Mouse (Mus musculus) lung, embryonic 15.5 days (tissue): Measurements from ENCODE around the gene Gria2. TPM values are rescaled to one million over a fixed set of nuclear protein-coding genes. Genes with fewer than 3 reads are reported as not detected.

Source experiments
- ATAC-seq: fragments of 200-750 bp; cut with Nextera tagmentation; 2 replicates; pipeline ENCODE4 v1.8.0; 2017; ENCODE audit warnings: moderate number of reproducible peaks, borderline replicate concordance; ENCODE audit not compliant: low FRiP score, low TSS enrichment; ENCODE audit errors: extremely low read depth
- H3K27ac ChIP-seq: fragments of 300-500 bp; sonication (generic); 2 replicates; pipeline ENCODE4 v1.5.1; 2015; ENCODE audit warnings: moderate library complexity, mild to moderate bottlenecking, inconsistent platforms
- H3K27me3 ChIP-seq: fragments of 300-500 bp; sonication (generic); 2 replicates; pipeline ENCODE4 v1.6.1; 2015; ENCODE audit warnings: inconsistent platforms
- H3K36me3 ChIP-seq: fragments of 300-500 bp; sonication (generic); 2 replicates; pipeline ENCODE4 v1.6.1; 2015; ENCODE audit warnings: inconsistent platforms
- H3K4me1 ChIP-seq: fragments of 300-500 bp; sonication (generic); 2 replicates; pipeline ENCODE4 v1.6.1; 2015; ENCODE audit warnings: inconsistent platforms
- H3K4me2 ChIP-seq: fragments of 300-500 bp; sonication (generic); 2 replicates; pipeline ENCODE4 v1.6.1; 2015; ENCODE audit warnings: inconsistent platforms, mild to moderate bottlenecking, moderate library complexity
- H3K4me3 ChIP-seq: fragments of 300-500 bp; sonication (generic); 2 replicates; pipeline ENCODE4 v1.5.1; 2015; ENCODE audit warnings: mild to moderate bottlenecking, inconsistent platforms
- H3K9ac ChIP-seq: fragments of 300-500 bp; sonication (generic); 2 replicates; pipeline ENCODE4 v1.6.1; 2015; ENCODE audit warnings: inconsistent platforms
- H3K9me3 ChIP-seq: fragments of 300-500 bp; sonication (generic); 2 replicates; pipeline ENCODE4 v1.6.1; 2016; ENCODE audit warnings: inconsistent platforms
- WGBS: fragments of 180-500 bp; shearing (Covaris S2); methylation state at CpG from one replicate; pipeline ENCODE4 v1.1.7; 2015; 5-methylcytosine and 5-hydroxymethylcytosine counted together
- polyA plus RNA-seq: library from polyadenylated mRNA; unstranded; fragments of >200 nt; fragmentation: Nextera tagmentation; extraction: Ambion mirVana; gene quantifications from 2 replicates; pipeline ENCODE4 v1.2.1, GENCODE M21; 2015

Gria2 gene
- polyA plus RNA-seq = 0.38 and 0.46 TPM in 2 replicates

- H3K4me2 ChIP-seq = peak within 1 kb of the TSS; percentile 76
- H3K4me1 ChIP-seq = peaks cover 11% of the 10 kb centered on the region
- ATAC-seq = peak; percentile 90
- no peak within 1 kb of the TSS for H3K27ac ChIP-seq
- H3K4me3 ChIP-seq = peak within 1 kb of the TSS; percentile 33
- no peak within 1 kb of the TSS for H3K9ac ChIP-seq
- H3K36me3 ChIP-seq = no peaks in the 10 kb centered on the region
- WGBS = 0% methylated on average over 34 of the region's 35 CpGs
- H3K9me3 ChIP-seq = no peaks in the 10 kb centered on the region
- H3K27me3 ChIP-seq = peaks cover 28% of the 10 kb centered on the region
These were observed at the start of gene Gria2 for GRCm38 (mm10) chr3:80802596-80803081. Gria2 (minus strand) TSS chr3:80802835.

- H3K9ac ChIP-seq = no peak overlapping the region
- no peak for ATAC-seq
- WGBS = 80% methylated on average over 10 of the region's 10 CpGs
- H3K4me2 ChIP-seq = no peak overlapping the region
- H3K27ac ChIP-seq = no peak overlapping the region
- H3K4me3 ChIP-seq = no peak overlapping the region
- no peaks in the 10 kb centered on the region for H3K36me3 ChIP-seq
- no peaks in the 10 kb centered on the region for H3K27me3 ChIP-seq
- no peaks in the 10 kb centered on the region for H3K4me1 ChIP-seq
- no peaks in the 10 kb centered on the region for H3K9me3 ChIP-seq
These were observed 48.3 kb upstream of the Gria2 start for GRCm38 (mm10) chr3:80850947-80851346.

GRCm38 (mm10) chr3:80845634-80846033 lies 43.0 kb upstream of the Gria2 start:
- H3K9ac ChIP-seq = no peak overlapping the region
- H3K4me2 ChIP-seq = no peak overlapping the region
- no peaks in the 10 kb centered on the region for H3K4me1 ChIP-seq
- H3K9me3 ChIP-seq = no peaks in the 10 kb centered on the region
- 63% methylated on average over 2 of the region's 2 CpGs for WGBS
- no peak overlapping the region for H3K4me3 ChIP-seq
- no peaks in the 10 kb centered on the region for H3K36me3 ChIP-seq
- no peak overlapping the region for H3K27ac ChIP-seq
- no peak for ATAC-seq
- H3K27me3 ChIP-seq = no peaks in the 10 kb centered on the region

- Histone ChIP-seq H3K9me3 (no peaks in the 10 kb centered on the region), H3K36me3 (no peaks in the 10 kb centered on the region), H3K4me3 (no peak overlapping the region), H3K4me2 (no peak overlapping the region), H3K4me1 (no peaks in the 10 kb centered on the region), H3K27me3 (no peaks in the 10 kb centered on the region), H3K27ac (no peak overlapping the region), H3K9ac (no peak overlapping the region)
- 69% methylated on average over 5 of the region's 5 CpGs for WGBS
- ATAC-seq = no peak
These were observed 37.2 kb upstream of the Gria2 start for GRCm38 (mm10) chr3:80839845-80840244.

GRCm38 (mm10) chr3:80837583-80837982 lies 34.9 kb upstream of the Gria2 start:
- 40% methylated on average over 3 of the region's 3 CpGs for WGBS
- peak; percentile 67; the same call in 1 of the 2 replicates for ATAC-seq
- no peaks in the 10 kb centered on the region for H3K4me1 ChIP-seq
- no peaks in the 10 kb centered on the region for H3K27me3 ChIP-seq
- H3K36me3 ChIP-seq = no peaks in the 10 kb centered on the region
- H3K9me3 ChIP-seq = no peaks in the 10 kb centered on the region
- H3K27ac ChIP-seq = no peak overlapping the region
- H3K9ac ChIP-seq = no peak overlapping the region
- no peak overlapping the region for H3K4me3 ChIP-seq
- H3K4me2 ChIP-seq = no peak overlapping the region

GRCm38 (mm10) chr3:80823975-80824374 lies 21.3 kb upstream of the Gria2 start:
- 81% methylated on average over 1 of the region's 1 CpGs for WGBS
- Histone ChIP-seq H3K36me3 (no peaks in the 10 kb centered on the region), H3K4me3 (no peak overlapping the region), H3K9me3 (no peaks in the 10 kb centered on the region), H3K27ac (no peak overlapping the region), H3K4me1 (no peaks in the 10 kb centered on the region), H3K4me2 (no peak overlapping the region), H3K9ac (no peak overlapping the region), H3K27me3 (no peaks in the 10 kb centered on the region)
- no peak for ATAC-seq

- no peak overlapping the region for H3K4me2 ChIP-seq
- no peaks in the 10 kb centered on the region for H3K27me3 ChIP-seq
- H3K36me3 ChIP-seq = no peaks in the 10 kb centered on the region
- no peak overlapping the region for H3K4me3 ChIP-seq
- H3K9me3 ChIP-seq = no peaks in the 10 kb centered on the region
- H3K9ac ChIP-seq = no peak overlapping the region
- 79% methylated on average over 1 of the region's 1 CpGs for WGBS
- no peaks in the 10 kb centered on the region for H3K4me1 ChIP-seq
- H3K27ac ChIP-seq = no peak overlapping the region
- no peak for ATAC-seq
These were observed 16.0 kb upstream of the Gria2 start for GRCm38 (mm10) chr3:80818619-80819018.

GRCm38 (mm10) chr3:80813734-80814133 lies 11.1 kb upstream of the Gria2 start:
- H3K4me2 ChIP-seq = no peak overlapping the region
- no peak for ATAC-seq
- H3K4me1 ChIP-seq = no peaks in the 10 kb centered on the region
- H3K4me3 ChIP-seq = no peak overlapping the region
- no peak overlapping the region for H3K9ac ChIP-seq
- no peaks in the 10 kb centered on the region for H3K36me3 ChIP-seq
- H3K9me3 ChIP-seq = no peaks in the 10 kb centered on the region
- no peaks in the 10 kb centered on the region for H3K27me3 ChIP-seq
- H3K27ac ChIP-seq = no peak overlapping the region

- Histone ChIP-seq H3K36me3 (no peaks in the 10 kb centered on the region), H3K4me1 (no peaks in the 10 kb centered on the region), H3K9ac (no peak overlapping the region), H3K27ac (no peak overlapping the region), H3K9me3 (no peaks in the 10 kb centered on the region), H3K4me3 (no peak overlapping the region), H3K4me2 (no peak overlapping the region), H3K27me3 (no peaks in the 10 kb centered on the region)
- no peak for ATAC-seq
- WGBS = 70% methylated on average over 3 of the region's 3 CpGs
These were observed 9.6 kb upstream of the Gria2 start for GRCm38 (mm10) chr3:80812237-80812636.

GRCm38 (mm10) chr3:80805327-80805726 lies 2.7 kb upstream of the Gria2 start:
- Histone ChIP-seq H3K27ac (no peak overlapping the region), H3K4me1 (peaks cover 11% of the 10 kb centered on the region), H3K27me3 (peaks cover 24% of the 10 kb centered on the region), H3K4me2 (no peak overlapping the region), H3K36me3 (no peaks in the 10 kb centered on the region), H3K9ac (no peak overlapping the region), H3K4me3 (no peak overlapping the region), H3K9me3 (no peaks in the 10 kb centered on the region)
- no peak for ATAC-seq
- WGBS = 11% methylated on average over 1 of the region's 1 CpGs

- peaks cover 28% of the 10 kb centered on the region for H3K27me3 ChIP-seq
- no peak overlapping the region for H3K4me2 ChIP-seq
- peaks cover 11% of the 10 kb centered on the region for H3K4me1 ChIP-seq
- no peak overlapping the region for H3K4me3 ChIP-seq
- H3K27ac ChIP-seq = no peak overlapping the region
- H3K36me3 ChIP-seq = no peaks in the 10 kb centered on the region
- no peaks in the 10 kb centered on the region for H3K9me3 ChIP-seq
- H3K9ac ChIP-seq = no peak overlapping the region
- 58% methylated on average over 1 of the region's 1 CpGs for WGBS
- ATAC-seq = no peak
These were observed 1.2 kb upstream of the Gria2 start for GRCm38 (mm10) chr3:80803811-80804210.

GRCm38 (mm10) chr3:80803211-80803610 lies 576 bp upstream of the Gria2 start:
- Histone ChIP-seq H3K9me3 (no peaks in the 10 kb centered on the region), H3K36me3 (no peaks in the 10 kb centered on the region), H3K4me3 (no peak overlapping the region), H3K9ac (no peak overlapping the region), H3K27me3 (peaks cover 28% of the 10 kb centered on the region), H3K4me1 (peaks cover 11% of the 10 kb centered on the region), H3K27ac (no peak overlapping the region), H3K4me2 (0 out of 2 replicates have a peak overlapping the region, but pooled peaks have one; percentile 76)
- no peak for ATAC-seq
- WGBS = 62% methylated on average over 8 of the region's 8 CpGs

- H3K27ac ChIP-seq = no peak overlapping the region
- no peaks in the 10 kb centered on the region for H3K9me3 ChIP-seq
- ATAC-seq = no peak
- 22% methylated on average over 6 of the region's 6 CpGs for WGBS
- no peaks in the 10 kb centered on the region for H3K36me3 ChIP-seq
- no peak overlapping the region for H3K4me3 ChIP-seq
- H3K4me1 ChIP-seq = peaks cover 11% of the 10 kb centered on the region
- H3K4me2 ChIP-seq = no peak overlapping the region
- no peak overlapping the region for H3K9ac ChIP-seq
- H3K27me3 ChIP-seq = peaks cover 28% of the 10 kb centered on the region
These were observed 766 bp downstream of the Gria2 start for GRCm38 (mm10) chr3:80801827-80802310.
